Mouse (Mus musculus) stomach, postnatal 0 days (tissue): ENCODE results near the gene Crebl2. TPM values are rescaled to one million over a fixed set of nuclear protein-coding genes. Genes with fewer than 3 reads are reported as not detected.

Source experiments
- ATAC-seq: fragments of 200-750 bp; cut with Nextera tagmentation; 2 replicates; pipeline ENCODE4 v1.8.0; 2017; ENCODE audit not compliant: low FRiP score, low TSS enrichment
- DNase-seq: peaks from one replicate; pipeline ENCODE4 v3.0.0-alpha.2; 2016; ENCODE audit warnings: low spot score
- H3K27ac ChIP-seq: fragments of 300-500 bp; sonication (generic); replicated peaks from 2 replicates; pipeline ENCODE4 v1.5.1; 2014; ENCODE audit warnings: mild to moderate bottlenecking, control low read depth
- H3K27me3 ChIP-seq: fragments of 300-500 bp; sonication (generic); 2 replicates; pipeline ENCODE4 v1.6.1; 2014; ENCODE audit warnings: low read length; ENCODE audit not compliant: control insufficient read depth, insufficient read depth
- H3K36me3 ChIP-seq: fragments of 300-500 bp; sonication (generic); 2 replicates; pipeline ENCODE4 v1.6.1; 2014; ENCODE audit warnings: low read length, mixed read lengths; ENCODE audit not compliant: control insufficient read depth, insufficient read depth
- H3K4me1 ChIP-seq: fragments of 300-500 bp; sonication (generic); replicated peaks from 2 replicates; pipeline ENCODE4 v1.6.1; 2014; ENCODE audit warnings: antibody characterized with exemption; ENCODE audit not compliant: control insufficient read depth, insufficient read depth
- H3K4me2 ChIP-seq: fragments of 300-500 bp; sonication (generic); replicated peaks from 2 replicates; pipeline ENCODE4 v1.6.1; 2014; ENCODE audit warnings: low read depth, mild to moderate bottlenecking, control low read depth, moderate library complexity
- H3K4me3 ChIP-seq: fragments of 300-500 bp; sonication (generic); 2 replicates; pipeline ENCODE4 v1.5.1; 2014; ENCODE audit warnings: low read depth, low read length, control low read depth
- H3K9ac ChIP-seq: fragments of 300-500 bp; sonication (generic); 2 replicates; pipeline ENCODE4 v1.6.1; 2014; ENCODE audit warnings: mild to moderate bottlenecking, low read length, control low read depth, mixed read lengths
- H3K9me3 ChIP-seq: fragments of 300-500 bp; sonication (generic); 2 replicates; pipeline ENCODE4 v1.6.1; 2016; ENCODE audit warnings: low read length; ENCODE audit not compliant: control insufficient read depth
- CTCF ChIP-seq: IDR thresholded peaks from 2 replicates; pipeline ENCODE4 v1.5.1; 2016; ENCODE audit warnings: antibody characterized with exemption, low read depth, mild to moderate bottlenecking, moderate library complexity
- EP300 ChIP-seq: optimal IDR thresholded peaks from 2 replicates; pipeline ENCODE3; 2016; ENCODE audit warnings: antibody characterized with exemption
- WGBS: fragments of 180-500 bp; shearing (Covaris S2); extraction: QIAGEN DNeasy Blood & Tissue Kit; methylation state at CpG from one replicate; pipeline ENCODE4 v1.1.7; 2014; 5-methylcytosine and 5-hydroxymethylcytosine counted together
- polyA plus RNA-seq: library from polyadenylated mRNA; unstranded; fragments of >200 nt; fragmentation: Nextera tagmentation; extraction: Ambion mirVana; gene quantifications from 2 replicates; pipeline ENCODE4 v1.2.1, GENCODE M21; 2015

Gene Crebl2
- polyA plus RNA-seq, 1 experiment from 2014 or later = 4.7 TPM

DNA sequence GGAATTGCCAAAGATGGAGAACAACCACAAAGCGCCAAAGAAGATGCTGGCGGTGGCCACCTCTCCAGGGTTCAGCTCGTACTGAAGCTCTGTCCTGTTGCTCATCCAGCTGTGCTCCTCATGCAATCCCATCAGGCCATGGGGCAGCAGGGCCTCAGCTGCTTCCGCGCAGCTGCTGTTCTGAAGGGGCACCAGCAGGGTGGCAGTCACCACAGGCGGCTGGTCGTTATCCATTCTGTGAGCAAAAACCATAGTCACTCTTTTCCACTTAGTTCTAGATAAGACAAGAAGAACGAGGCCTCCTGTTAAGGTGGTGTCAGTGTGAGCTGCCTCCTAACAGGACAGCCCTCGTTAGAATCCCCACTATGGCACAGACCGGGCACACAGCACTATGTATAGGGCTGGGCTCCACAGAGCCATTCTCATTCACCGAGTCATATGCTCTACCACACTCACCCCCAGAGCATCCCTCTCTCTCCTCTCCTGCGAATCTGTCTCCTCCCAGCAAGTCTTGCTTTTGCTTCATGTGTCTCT lies 40.3 kb downstream of the Crebl2 start:
- Histone ChIP-seq H3K36me3 (0 out of 2 replicates have a peak, but pooled peaks cover 4% of the 10 kb centered on the region), H3K4me1 (no peaks in the 10 kb centered on the region), H3K27me3 (no peaks in the 10 kb centered on the region), H3K9me3 (no peaks in the 10 kb centered on the region), H3K27ac (no peak overlapping the region), H3K4me2 (no peak overlapping the region), H3K4me3 (no peak overlapping the region), H3K9ac (no peak overlapping the region)
- DNase-seq (no peak), ATAC-seq (no peak)
- WGBS = 88% methylated on average over 12 of the region's 12 CpGs
- TF ChIP-seq EP300 = no peak

DNA sequence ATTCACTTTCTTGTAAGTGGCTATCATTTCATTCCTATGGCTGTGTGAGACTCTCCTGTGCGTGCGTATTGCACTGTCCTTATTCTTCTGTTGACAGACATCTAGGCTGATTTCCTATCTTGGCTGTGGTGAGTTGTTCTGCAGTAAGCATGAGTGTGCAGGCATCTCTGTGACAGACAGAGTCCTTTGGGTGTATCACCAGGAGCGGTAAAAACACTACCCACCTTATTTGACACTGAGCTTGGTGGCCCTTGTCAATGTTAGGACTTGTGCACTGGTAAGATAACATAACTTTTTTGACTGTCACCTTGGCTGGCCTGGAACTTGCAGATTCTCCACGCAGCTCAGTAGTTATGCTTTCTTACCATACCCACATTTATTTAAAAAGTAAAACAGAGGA lies 40.9 kb downstream of the Crebl2 start:
- Histone ChIP-seq H3K27me3 (no peaks in the 10 kb centered on the region), H3K9me3 (no peaks in the 10 kb centered on the region), H3K4me3 (no peak overlapping the region), H3K4me2 (no peak overlapping the region), H3K9ac (no peak overlapping the region), H3K36me3 (0 out of 2 replicates have a peak, but pooled peaks cover 4% of the 10 kb centered on the region), H3K4me1 (no peaks in the 10 kb centered on the region), H3K27ac (no peak overlapping the region)
- DNase-seq = no peak
- no peak for ATAC-seq
- no peak for TF ChIP-seq CTCF
- no peak for TF ChIP-seq EP300
- WGBS = 91% methylated on average over 4 of the region's 4 CpGs

DNA sequence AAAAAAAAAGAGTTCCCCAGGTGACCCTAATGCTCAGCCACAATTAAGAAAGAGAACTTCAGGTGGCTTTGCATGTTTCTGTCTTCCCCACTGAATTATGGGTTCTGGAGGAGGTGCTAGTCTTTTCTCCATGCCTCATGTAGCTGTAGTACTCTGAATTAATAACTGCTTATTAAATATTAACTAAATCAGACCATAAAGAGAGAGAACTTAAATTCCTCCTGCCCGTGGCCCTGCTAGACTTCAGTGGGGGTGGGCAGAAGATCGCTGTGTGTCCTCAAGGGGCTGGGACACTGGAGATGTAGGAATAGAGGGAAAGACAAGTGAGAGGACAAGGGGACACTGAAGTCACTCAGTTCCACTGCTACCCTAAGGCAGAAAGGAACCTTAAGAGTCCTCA lies 42.3 kb downstream of the Crebl2 start:
- ATAC-seq (no peak), DNase-seq (no peak)
- Histone ChIP-seq H3K36me3 (0 out of 2 replicates have a peak, but pooled peaks cover 4% of the 10 kb centered on the region), H3K9ac (no peak overlapping the region), H3K4me2 (no peak overlapping the region), H3K27ac (no peak overlapping the region), H3K4me3 (no peak overlapping the region), H3K4me1 (no peaks in the 10 kb centered on the region), H3K27me3 (no peaks in the 10 kb centered on the region), H3K9me3 (no peaks in the 10 kb centered on the region)
- TF ChIP-seq CTCF = no peak
- TF ChIP-seq EP300 = no peak
- 56% methylated on average over 2 of the region's 2 CpGs for WGBS

DNA sequence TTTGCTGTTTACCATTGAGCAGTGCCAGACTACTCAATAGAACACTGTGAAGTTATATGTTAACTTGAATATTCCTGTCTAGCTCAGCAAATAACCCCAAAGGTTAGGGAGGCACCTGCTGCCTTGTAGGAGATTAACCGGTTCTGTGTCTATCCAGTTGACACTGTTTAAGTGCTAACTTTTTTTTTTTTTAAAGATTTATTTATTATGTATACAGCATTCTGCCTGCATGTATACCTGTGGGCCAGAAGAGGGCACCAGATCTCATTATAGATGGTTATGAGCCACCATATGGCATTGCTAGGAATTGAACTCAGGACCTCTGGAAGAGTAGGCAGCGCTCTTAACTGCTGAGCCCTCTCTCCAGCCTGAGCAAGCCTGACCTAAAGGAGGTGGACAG lies 43.1 kb downstream of the Crebl2 start:
- DNase-seq (no peak), ATAC-seq (no peak)
- Histone ChIP-seq H3K9me3 (no peaks in the 10 kb centered on the region), H3K27me3 (no peaks in the 10 kb centered on the region), H3K4me3 (no peak overlapping the region), H3K9ac (no peak overlapping the region), H3K27ac (no peak overlapping the region), H3K36me3 (0 out of 2 replicates have a peak, but pooled peaks cover 4% of the 10 kb centered on the region), H3K4me1 (no peaks in the 10 kb centered on the region), H3K4me2 (no peak overlapping the region)
- TF ChIP-seq CTCF (peak; percentile 65), EP300 (no peak)
- WGBS = 74% methylated on average over 2 of the region's 2 CpGs

DNA sequence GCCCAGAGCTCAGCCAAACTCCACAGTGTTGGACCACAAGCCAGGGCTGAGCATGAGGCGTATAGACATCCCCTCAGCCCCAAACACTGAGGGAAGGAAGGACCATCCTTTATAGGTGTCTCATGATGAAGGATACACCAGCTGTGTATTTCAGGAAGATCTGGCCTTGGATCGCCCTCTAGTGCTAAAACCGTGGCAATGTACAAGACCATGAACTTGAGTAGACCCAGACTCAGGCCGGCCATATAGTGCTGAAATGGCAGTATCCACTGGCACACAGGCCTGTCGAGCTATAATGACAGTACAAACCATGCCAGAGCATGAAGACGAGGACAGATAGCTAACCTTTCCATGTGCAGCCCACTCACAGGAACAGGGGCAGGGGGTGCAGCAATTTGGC lies 46.8 kb downstream of the Crebl2 start:
- no peaks in the 10 kb centered on the region for H3K4me1 ChIP-seq
- TF ChIP-seq EP300 = no peak
- peak; percentile 60 for TF ChIP-seq CTCF
- H3K4me2 ChIP-seq = no peak overlapping the region
- DNase-seq (no peak), ATAC-seq (no peak)
- no peaks in the 10 kb centered on the region for H3K9me3 ChIP-seq
- no peak overlapping the region for H3K9ac ChIP-seq
- H3K27ac ChIP-seq = no peak overlapping the region
- WGBS = 73% methylated on average over 6 of the region's 6 CpGs
- H3K27me3 ChIP-seq = no peaks in the 10 kb centered on the region
- H3K4me3 ChIP-seq = no peak overlapping the region
- no peaks in the 10 kb centered on the region for H3K36me3 ChIP-seq

DNA sequence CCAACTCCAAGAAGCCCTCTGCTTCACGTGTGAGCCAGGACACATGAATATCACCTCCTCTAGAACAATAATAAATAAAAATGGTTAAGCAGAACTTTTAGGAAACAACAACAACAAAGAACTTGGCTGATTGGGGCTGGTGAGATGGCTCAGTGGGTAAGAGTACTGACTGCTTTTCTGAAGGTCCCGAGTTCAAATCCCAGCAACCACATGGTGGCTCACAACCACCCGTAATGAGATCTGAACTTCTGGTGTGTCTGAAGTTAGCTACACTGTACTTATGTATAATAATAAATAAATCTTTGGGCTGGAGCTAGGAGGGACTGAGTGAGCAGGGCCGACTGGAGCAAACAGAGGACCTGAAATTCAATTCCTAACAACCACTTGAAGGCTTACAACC lies 47.3 kb downstream of the Crebl2 start:
- WGBS = 83% methylated on average over 4 of the region's 4 CpGs
- H3K4me3 ChIP-seq = no peak overlapping the region
- no peak overlapping the region for H3K4me2 ChIP-seq
- H3K9ac ChIP-seq = no peak overlapping the region
- DNase-seq = no peak
- ATAC-seq = no peak
- no peaks in the 10 kb centered on the region for H3K4me1 ChIP-seq
- no peaks in the 10 kb centered on the region for H3K9me3 ChIP-seq
- H3K27ac ChIP-seq = no peak overlapping the region
- no peak for TF ChIP-seq EP300
- TF ChIP-seq CTCF = no peak
- H3K27me3 ChIP-seq = no peaks in the 10 kb centered on the region
- H3K36me3 ChIP-seq = no peaks in the 10 kb centered on the region
